Mouse (Mus musculus) gastrocnemius, adult 8-10 months (tissue): ENCODE measurements around the gene Slc10a3. TPM values are rescaled to one million over a fixed set of nuclear protein-coding genes. Genes with fewer than 3 reads are reported as not detected.

ENCODE experiments used
- total RNA-seq, 4 experiments: library from RNA; stranded (reverse); gene quantifications; 2 replicates each; pipeline ENCODE4 v1.2.4; 2022

Slc10a3 gene
- total RNA-seq, 4 experiments from 2014 or later: 1.9 to 2.7 (median 2.4) TPM

Other genes starting within 250 kb of the Slc10a3 start
- gene Opn1mw, start 245.9 kb downstream of the Slc10a3 start, total RNA-seq: 1 to 10 TPM in 1 of 4 experiments, under 1 TPM in 1, not detected in 2; 0.46 to 1.5 TPM
- gene Mecp2, start 238.0 kb downstream of the Slc10a3 start, total RNA-seq: 10 to 100 TPM; 27.8 to 32.8 (median 29.0) TPM
- gene Tex28, start 205.5 kb downstream of the Slc10a3 start, total RNA-seq: not detected
- gene Tktl1, start 196.1 kb downstream of the Slc10a3 start, total RNA-seq: not detected
- gene Flna, start 123.5 kb downstream of the Slc10a3 start, total RNA-seq: 10 to 100 TPM; 24.0 to 39.3 (median 32.3) TPM
- 10 to 100 TPM; 23.0 to 29.5 (median 26.9) TPM for gene Emd, start 118.7 kb downstream of the Slc10a3 start, total RNA-seq
- gene Rpl10, start 102.5 kb downstream of the Slc10a3 start, total RNA-seq: 100 to 1,000 TPM; 130 to 325 (median 183) TPM
- gene Taz, start 91.4 kb downstream of the Slc10a3 start, total RNA-seq: 10 to 100 TPM; 39.0 to 53.5 (median 48.1) TPM
- 100 to 1,000 TPM; 126 to 143 (median 137) TPM for gene Dnase1l1, start 91.0 kb downstream of the Slc10a3 start, total RNA-seq
- 10 to 100 TPM; 86.9 to 87.5 (median 87.2) TPM for gene Atp6ap1, start 76.3 kb downstream of the Slc10a3 start, total RNA-seq
- gene Gdi1, start 68.4 kb downstream of the Slc10a3 start, total RNA-seq: 10 to 100 TPM; 26.0 to 45.1 (median 33.4) TPM
- 10 to 100 TPM; 22.6 to 26.2 (median 24.4) TPM for gene Fam50a, start 60.3 kb downstream of the Slc10a3 start, total RNA-seq
- under 1 TPM; 0.27 to 0.73 (median 0.58) TPM for gene Plxna3, start 44.3 kb downstream of the Slc10a3 start, total RNA-seq
- gene Lage3, start 19.7 kb downstream of the Slc10a3 start, total RNA-seq: 10 to 100 TPM; 36.1 to 50.3 (median 43.0) TPM
- 10 to 100 TPM; 56.6 to 63.1 (median 60.5) TPM for gene Ubl4a, start 131 bp downstream of the Slc10a3 start, total RNA-seq
- 10 to 100 TPM; 12.8 to 15.3 (median 14.2) TPM for gene Fam3a, start 19.9 kb upstream of the Slc10a3 start, total RNA-seq
- gene Ikbkg, start 19.9 kb upstream of the Slc10a3 start, total RNA-seq: 10 to 100 TPM; 21.6 to 31.2 (median 25.5) TPM
- 1 to 10 TPM; 2.0 to 4.2 (median 3.4) TPM for gene G6pdx, start 55.8 kb upstream of the Slc10a3 start, total RNA-seq
- not detected for gene Gm6880, start 108.0 kb upstream of the Slc10a3 start, total RNA-seq
- gene Olfr1326-ps1, start 201.5 kb upstream of the Slc10a3 start, total RNA-seq: not detected
- gene Olfr1325, start 219.3 kb upstream of the Slc10a3 start, total RNA-seq: not detected